ENCODE assay signal across 14 mouse cellular contexts in the genomic region with DNA sequence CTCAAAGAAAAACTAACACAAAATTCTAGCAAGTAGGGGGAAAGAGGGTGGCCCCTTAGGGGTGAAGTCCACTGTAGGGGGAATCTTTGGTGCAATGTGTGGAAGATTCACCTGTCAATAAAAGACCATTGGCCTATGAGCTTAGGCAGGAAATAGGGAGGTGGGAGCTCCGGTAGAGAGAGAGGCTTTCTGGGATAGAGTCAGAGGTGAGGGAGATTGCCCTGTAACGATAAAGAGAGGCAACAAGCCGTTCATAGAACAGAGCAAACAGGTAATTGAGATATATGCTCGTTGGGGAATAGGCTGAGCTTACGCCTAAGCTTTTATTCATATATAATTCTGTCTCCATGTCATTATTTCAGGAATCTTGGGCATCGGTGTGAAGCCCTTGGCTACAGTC. TPM values are rescaled to one million over a fixed set of nuclear protein-coding genes. Genes with fewer than 3 reads are reported as not detected.
DNase-seq lines count a peak whose midpoint lies in the region; ATAC-seq and TF ChIP-seq lines count a peak whose summit lies in the region.
"Had no signal": no experiment of that assay in that cellular context is flagged by ENCODE, and none has a peak within 500 bp of the region (broad histone marks: within the 10 kb centered on the region; RNA-seq: fewer than 3 reads in every experiment).

No protein-coding gene starts in this region.

- peak overlapping the region; percentile 31; the same call in 1 of the 2 replicates for H3K4me2 ChIP-seq in liver, embryonic 15.5 days
- H3K4me2 ChIP-seq in intestine, embryonic 15.5 days (replicated peaks): no peak overlapping the region
- no peak overlapping the region for H3K4me2 ChIP-seq in forebrain, embryonic 15.5 days (replicated peaks)
- H3K4me2 ChIP-seq: embryonic facial prominence, embryonic 15.5 days had no signal

- peak overlapping the region; percentile 97; the same call in 1 of the 2 replicates for H3K27ac ChIP-seq in thymus, adult 2 months (ENCODE audit: control insufficient read depth, insufficient read depth, low read length)
- H3K27ac ChIP-seq in liver, embryonic 15.5 days (replicated peaks): peak overlapping the region; percentile 39; the same call in 1 of the 2 replicates
- H3K27ac ChIP-seq in intestine, embryonic 15.5 days: no peak overlapping the region
- no peak overlapping the region for H3K27ac ChIP-seq in forebrain, embryonic 15.5 days (replicated peaks)
- H3K27ac ChIP-seq: embryonic facial prominence, embryonic 15.5 days; layer of hippocampus, adult 2 months had no signal

- H3K27me3 ChIP-seq in thymus, adult 2 months (ENCODE audit: control insufficient read depth, insufficient read depth, low read length): no peaks in the 10 kb centered on the region
- no peaks in the 10 kb centered on the region for H3K27me3 ChIP-seq in liver, embryonic 15.5 days
- H3K27me3 ChIP-seq in intestine, embryonic 15.5 days (replicated peaks): no peaks in the 10 kb centered on the region
- no peaks in the 10 kb centered on the region for H3K27me3 ChIP-seq in forebrain, embryonic 15.5 days
- H3K27me3 ChIP-seq: embryonic facial prominence, embryonic 15.5 days had no signal

- DNase-seq in thymus, adult 2 months: peak; percentile 54
- DNase-seq in thymus, postnatal 4 days: no peak
- DNase-seq in T-cell, adult 2 months (ENCODE audit: low spot score): peak; percentile 50
- peak; percentile 27 to 39 for DNase-seq in thymus, postnatal 36 days
- DNase-seq in right cerebral cortex, postnatal 10 days (ENCODE audit: low spot score in 2 of 2): no peak
- DNase-seq: cerebellum, postnatal 14 days had no signal

- WGBS in thymus, adult 2 months: 13% methylated on average over 6 of the region's 6 CpGs
- 35% methylated on average over 6 of the region's 6 CpGs for WGBS in liver, embryonic 15.5 days (ENCODE audit: insufficient replicate concordance)
- WGBS in intestine, embryonic 15.5 days: 62% methylated on average over 6 of the region's 6 CpGs
- 78% methylated on average over 6 of the region's 6 CpGs for WGBS in forebrain, embryonic 15.5 days

- no peak for ATAC-seq in liver, embryonic 15.5 days (ENCODE audit: insufficient read depth)
- no peak; the same call in 1 of the 2 replicates for ATAC-seq in intestine, embryonic 15.5 days
- ATAC-seq in forebrain, embryonic 15.5 days (replicated peaks): no peak
- ATAC-seq: intestine, postnatal 0 days; midbrain, embryonic 16.5 days had no signal

- no peaks in the 10 kb centered on the region for H3K9me3 ChIP-seq in liver, embryonic 15.5 days (replicated peaks)
- no peaks in the 10 kb centered on the region for H3K9me3 ChIP-seq in intestine, embryonic 15.5 days
- no peaks in the 10 kb centered on the region for H3K9me3 ChIP-seq in forebrain, embryonic 15.5 days
- H3K9me3 ChIP-seq: embryonic facial prominence, embryonic 15.5 days had no signal

- no peak overlapping the region for H3K9ac ChIP-seq in liver, embryonic 15.5 days
- H3K9ac ChIP-seq in intestine, embryonic 15.5 days: no peak overlapping the region
- no peak overlapping the region for H3K9ac ChIP-seq in forebrain, embryonic 15.5 days (replicated peaks)
- H3K9ac ChIP-seq: embryonic facial prominence, embryonic 15.5 days had no signal

- H3K4me3 ChIP-seq in thymus, adult 2 months (ENCODE audit: control insufficient read depth, insufficient read depth, low read length): peak overlapping the region; percentile 66; the same call in 1 of the 2 replicates
- H3K4me3 ChIP-seq in liver, embryonic 15.5 days (replicated peaks): 0 out of 2 replicates have a peak overlapping the region, but pooled peaks have one; percentile 8
- no peak overlapping the region for H3K4me3 ChIP-seq in intestine, embryonic 15.5 days (replicated peaks)
- no peak overlapping the region for H3K4me3 ChIP-seq in forebrain, embryonic 15.5 days
- H3K4me3 ChIP-seq: embryonic facial prominence, embryonic 15.5 days; layer of hippocampus, adult 2 months had no signal

- TF ChIP-seq CTCF in thymus, adult 2 months (IDR thresholded peaks at IDR 0.05; ENCODE audit: borderline replicate concordance, control insufficient read depth, extremely low read depth, insufficient read depth, low read length, poor library complexity): no peak

- TF ChIP-seq POLR2A in thymus, adult 2 months (IDR thresholded peaks at IDR 0.05; ENCODE audit: control insufficient read depth, extremely low read depth, insufficient read depth, low read length, poor library complexity): no peak

- H3K4me1 ChIP-seq in thymus, adult 2 months (replicated peaks; ENCODE audit: control insufficient read depth, insufficient read depth, low read length): peaks cover 17% of the 10 kb centered on the region
- H3K4me1 ChIP-seq in liver, embryonic 15.5 days (replicated peaks): peaks cover 48% of the 10 kb centered on the region
- no peaks in the 10 kb centered on the region; the same call in 1 of the 2 replicates for H3K4me1 ChIP-seq in intestine, embryonic 15.5 days (replicated peaks)
- no peaks in the 10 kb centered on the region for H3K4me1 ChIP-seq in forebrain, embryonic 15.5 days

- H3K36me3 ChIP-seq in thymus, adult 2 months (ENCODE audit: control insufficient read depth, insufficient read depth, low read length): peaks cover 10% of the 10 kb centered on the region; the same call in 1 of the 2 replicates
- H3K36me3 ChIP-seq in liver, embryonic 15.5 days (replicated peaks): no peaks in the 10 kb centered on the region
- H3K36me3 ChIP-seq in intestine, embryonic 15.5 days: no peaks in the 10 kb centered on the region
- H3K36me3 ChIP-seq in forebrain, embryonic 15.5 days: no peaks in the 10 kb centered on the region
- H3K36me3 ChIP-seq: embryonic facial prominence, embryonic 15.5 days had no signal

RNA-seq across cellular contexts. Expression of gene Icam2, which starts 0.9 kb away (rescaled TPM):
- 185 and 222 TPM in 2 replicates for polyA plus RNA-seq in thymus, adult 2 months (2012; rRNA removed)
- polyA plus RNA-seq in liver, embryonic 15.5 days (2015; fragmentation: Nextera tagmentation; extraction: Ambion mirVana): 13.4 and 16.4 TPM in 2 replicates
- polyA plus RNA-seq in intestine, embryonic 15.5 days (2015; fragmentation: Nextera tagmentation; extraction: Ambion mirVana): 38.1 and 39.3 TPM in 2 replicates
- polyA plus RNA-seq in forebrain, embryonic 15.5 days (2015; fragmentation: Nextera tagmentation; extraction: Ambion mirVana): 11.3 and 13.9 TPM in 2 replicates

RNA-seq across cellular contexts. Expression of gene Prr29, which starts 21.7 kb away (rescaled TPM):
- polyA plus RNA-seq in thymus, adult 2 months (2012; rRNA removed): 30.1 and 31.1 TPM in 2 replicates
- not detected in 2 replicates for polyA plus RNA-seq in liver, embryonic 15.5 days (2015; fragmentation: Nextera tagmentation; extraction: Ambion mirVana)
- 0.34 and 0.69 TPM in 2 replicates for polyA plus RNA-seq in intestine, embryonic 15.5 days (2015; fragmentation: Nextera tagmentation; extraction: Ambion mirVana)
- polyA plus RNA-seq in forebrain, embryonic 15.5 days (2015; fragmentation: Nextera tagmentation; extraction: Ambion mirVana): not detected in 2 replicates
- polyA plus RNA-seq: brain, embryonic 14.5 days; midbrain, embryonic 16.5 days had no signal

RNA-seq across cellular contexts. Expression of gene Scn4a, which starts 33.9 kb away (rescaled TPM):
- 0.92 and 1.2 TPM in 2 replicates for polyA plus RNA-seq in thymus, adult 2 months (2012; rRNA removed)
- 0.03 and 0.24 TPM in 2 replicates for polyA plus RNA-seq in liver, embryonic 15.5 days (2015; fragmentation: Nextera tagmentation; extraction: Ambion mirVana)
- polyA plus RNA-seq in intestine, embryonic 15.5 days (2015; fragmentation: Nextera tagmentation; extraction: Ambion mirVana): 0.03 and 0.05 TPM in 2 replicates
- polyA plus RNA-seq in forebrain, embryonic 15.5 days (2015; fragmentation: Nextera tagmentation; extraction: Ambion mirVana): not detected in 2 replicates
- polyA plus RNA-seq: midbrain, embryonic 16.5 days had no signal

Comparison
In these comparisons a context has a peak if more than half of its experiments do, and no peak if none do; other contexts are left out.
1. DNase-seq: peak in thymus, adult 2 months (single experiment), T-cell, adult 2 months (single experiment) and thymus, postnatal 36 days (2 of 2); none in thymus, postnatal 4 days (single experiment) and right cerebral cortex, postnatal 10 days (0 of 2).
2. H3K27ac ChIP-seq: peak in thymus, adult 2 months (single experiment) and liver, embryonic 15.5 days (single experiment); none in intestine, embryonic 15.5 days (single experiment) and forebrain, embryonic 15.5 days (single experiment).
3. H3K4me3 ChIP-seq: peak in thymus, adult 2 months (single experiment) and liver, embryonic 15.5 days (single experiment); none in intestine, embryonic 15.5 days (single experiment) and forebrain, embryonic 15.5 days (single experiment).
4. RNA of gene Prr29, which starts 21.7 kb away (polyA plus RNA-seq): 30.1 to 31.1 TPM in thymus, adult 2 months; 0.34 to 0.69 TPM in intestine, embryonic 15.5 days, not detected in liver, embryonic 15.5 days and not detected in forebrain, embryonic 15.5 days; every median in the first group is over 10 times any median in the second.